Mouse (Mus musculus): ENCODE results near the gene Ibtk. TPM values are rescaled to one million over a fixed set of nuclear protein-coding genes. Genes with fewer than 3 reads are reported as not detected.

The Ibtk gene
- polyA plus RNA-seq (2017; shearing (Covaris generic)), result 62.5 TPM

GRCm38 (mm10) chr9:85749142-85749921, at the start of gene Ibtk:
Gene Ibtk (minus strand): TSS chr9:85749334.

Other genes with a start within 250 kb of the Ibtk start
- gene Tpbg, start 93.0 kb upstream of the Ibtk start, polyA plus RNA-seq (2017; shearing (Covaris generic)), result not detected

Measured in naive thymus-derived CD4-positive, alpha-beta T cell, adult 5 months (primary cell).